Mouse (Mus musculus): Measurements from ENCODE around the gene Prcc. TPM values are rescaled to one million over a fixed set of nuclear protein-coding genes. Genes with fewer than 3 reads are reported as not detected.

Prcc gene
- polyA plus RNA-seq (2014; fragmentation: Illumina TruSeq; extraction: RNeasy Lipid Tissue Mini Kit (QIAGEN cat#74804)): 3.7 TPM

DNA sequence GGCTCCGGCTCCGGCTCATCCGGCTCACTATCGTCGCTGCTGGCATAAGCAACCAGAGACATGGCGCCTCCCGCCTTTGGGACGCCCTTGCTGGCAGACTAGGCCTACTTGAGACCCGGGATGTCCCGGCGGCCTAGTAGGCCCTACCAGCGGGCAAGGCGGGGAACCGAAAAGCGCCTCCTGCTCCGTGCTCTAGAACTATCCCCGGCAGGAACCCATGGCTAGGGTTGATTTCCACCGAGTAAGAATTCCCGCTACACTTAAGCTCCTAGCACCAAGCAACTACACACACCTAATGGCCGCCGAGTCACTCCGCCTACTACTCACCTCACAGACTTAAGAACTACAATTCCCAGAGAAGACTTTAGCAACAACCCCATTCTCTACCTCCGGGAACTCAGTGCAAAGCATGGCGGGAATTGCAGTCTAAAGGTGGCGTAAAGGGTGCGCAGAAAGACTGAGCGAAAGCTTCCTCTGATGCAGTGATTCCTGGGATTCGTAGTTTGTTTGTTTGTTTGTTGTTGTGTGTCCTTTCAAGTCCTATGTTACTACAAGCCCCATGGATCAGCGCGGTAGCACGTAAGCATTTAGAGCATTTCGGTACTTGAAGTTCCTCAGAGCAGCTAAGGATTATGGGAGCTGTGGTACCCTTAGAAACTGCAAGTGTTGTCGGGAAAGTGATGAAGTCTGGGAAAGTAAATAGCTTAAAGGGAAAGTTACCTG is at the start of gene Prcc:
Gene Prcc (minus strand): TSS at position 328 of the 723 bp plus-strand sequence.

DNA sequence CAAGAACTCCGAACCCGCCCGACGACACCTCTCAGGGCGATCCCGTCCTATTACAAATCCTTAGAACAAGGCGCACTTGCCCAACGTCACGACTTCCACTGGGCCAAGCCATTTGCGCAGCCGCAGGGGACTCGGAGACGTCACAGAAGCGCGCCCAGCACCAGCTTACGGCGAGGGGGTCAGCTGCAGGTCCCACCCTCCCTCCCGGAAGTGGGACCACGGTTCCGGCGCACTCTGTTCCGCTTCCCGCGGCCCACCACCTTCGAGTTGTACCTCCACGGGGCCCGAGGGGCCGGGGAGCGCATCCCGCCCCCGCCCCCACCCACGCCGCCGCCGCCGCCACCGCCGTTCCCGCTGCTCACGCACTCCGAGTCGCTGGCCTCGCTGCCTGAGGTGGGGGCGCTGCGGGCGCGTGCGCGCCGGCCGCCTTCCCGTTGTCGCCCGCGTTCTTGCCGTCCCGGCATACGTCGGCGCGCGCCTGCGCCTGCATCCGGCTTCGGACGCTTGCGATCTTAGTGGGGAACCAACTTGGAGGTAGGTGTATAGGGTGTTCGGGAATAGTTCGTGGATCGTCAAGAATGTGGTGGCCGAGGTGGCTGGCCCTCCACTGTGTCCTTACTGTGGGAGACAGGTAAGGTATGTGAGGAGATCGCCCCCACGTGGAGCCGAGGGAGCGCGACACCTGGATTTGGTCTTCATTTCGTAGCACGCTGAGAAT is 44.8 kb upstream of the Prcc start, which contains the start of the genes Isg20l2 and Rrnad1:
Gene Isg20l2 (plus strand): TSS at position 237 of the 718 bp plus-strand sequence.
Gene Rrnad1 (minus strand): TSS at position 640 of the 718 bp plus-strand sequence.

DNA sequence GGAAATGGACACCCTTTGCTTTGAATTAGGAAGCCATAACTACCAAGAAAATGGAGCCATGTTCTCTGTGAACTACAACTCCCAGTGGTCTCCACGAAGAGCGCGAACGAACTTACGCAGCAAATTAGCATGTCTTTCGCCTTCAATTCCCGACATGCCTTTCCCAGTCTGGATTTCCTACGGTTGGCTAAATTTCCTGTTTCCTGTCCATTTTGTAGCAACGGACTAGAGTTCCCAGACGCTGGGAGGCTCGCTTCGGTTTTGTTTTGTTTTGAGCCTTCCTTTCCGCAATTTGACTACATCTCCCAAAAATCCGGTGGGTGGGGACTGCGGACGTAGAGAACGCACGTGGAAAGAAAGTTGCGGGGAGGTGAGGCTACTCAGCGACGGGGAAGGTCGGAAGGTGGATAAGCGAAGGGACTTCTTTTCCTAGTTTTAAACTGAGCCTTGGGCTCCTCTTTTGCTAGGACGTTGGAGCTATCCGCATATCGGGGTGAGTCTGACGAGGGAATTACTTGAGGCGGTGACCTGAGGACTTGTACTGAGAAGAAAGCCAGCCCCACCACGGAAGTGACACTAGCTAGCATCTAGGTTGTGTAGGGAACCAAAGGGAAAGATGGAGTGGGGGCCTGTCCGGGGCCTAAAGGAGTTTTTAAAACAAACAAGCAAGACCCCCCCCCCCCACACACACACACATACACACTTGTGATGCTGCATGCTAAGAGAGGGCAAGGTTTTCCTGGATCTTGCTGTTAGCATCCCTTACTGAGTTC is 34.1 kb upstream of the Prcc start, which contains the start of gene Mrpl24:
Gene Mrpl24 (plus strand): TSS at position 171 of the 773 bp plus-strand sequence.

DNA sequence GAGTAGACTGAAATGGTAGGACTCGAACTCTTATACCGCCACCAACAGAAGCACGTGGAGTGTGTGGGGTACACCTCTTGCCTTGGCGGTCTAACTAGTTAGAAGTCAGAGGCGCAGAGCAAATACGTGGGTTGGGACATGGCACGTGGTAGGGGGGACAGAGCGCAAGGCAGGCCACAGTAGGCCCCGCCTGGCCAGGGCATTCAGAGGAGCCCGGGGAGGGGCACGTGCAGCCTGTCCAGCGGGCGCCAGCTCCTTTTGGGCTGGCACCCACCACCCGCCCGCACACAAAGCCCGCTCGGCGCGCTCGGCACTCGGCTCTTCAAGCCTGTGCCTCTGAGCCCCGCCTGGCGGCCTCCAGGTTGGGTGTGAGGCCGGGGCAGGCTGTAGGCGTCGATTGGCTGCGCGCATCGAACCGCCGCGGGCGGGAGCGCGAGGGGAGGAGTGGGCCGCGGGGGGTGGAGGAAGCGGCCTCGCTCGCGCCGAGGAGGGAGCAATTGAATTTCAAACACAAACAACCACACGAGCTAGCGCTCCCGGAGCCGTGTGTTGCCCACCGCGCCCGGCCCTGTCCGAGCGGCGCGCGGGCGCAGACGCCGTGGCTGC is 20.6 kb upstream of the Prcc start, which contains the start of gene Hdgf:
Gene Hdgf (plus strand): TSS at position 442 of the 606 bp plus-strand sequence.

DNA sequence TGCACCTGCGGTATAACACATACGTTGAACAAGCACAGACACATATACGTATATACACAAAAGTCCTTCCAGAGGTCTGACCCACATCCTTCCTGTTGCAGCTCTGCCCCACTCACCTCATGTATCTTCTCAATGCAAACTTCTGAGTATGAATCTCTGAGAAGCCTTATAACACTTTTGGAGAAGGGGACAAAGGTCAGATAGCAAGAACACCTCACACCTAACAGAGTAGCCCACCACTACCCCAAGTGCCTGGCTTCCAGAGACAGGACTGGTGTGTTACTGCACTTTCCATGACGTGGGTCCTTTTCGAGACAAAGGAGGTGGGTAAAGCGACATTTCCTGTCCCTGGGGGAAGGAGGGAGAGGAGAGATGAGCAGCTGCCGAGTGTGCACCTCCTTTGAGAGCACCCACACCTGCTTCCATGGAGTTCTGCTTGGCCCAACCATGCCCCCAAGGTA is 38.7 kb downstream of the Prcc start, which contains the start of gene Sh2d2a:
Gene Sh2d2a (plus strand): TSS at position 106 of the 461 bp plus-strand sequence.

DNA sequence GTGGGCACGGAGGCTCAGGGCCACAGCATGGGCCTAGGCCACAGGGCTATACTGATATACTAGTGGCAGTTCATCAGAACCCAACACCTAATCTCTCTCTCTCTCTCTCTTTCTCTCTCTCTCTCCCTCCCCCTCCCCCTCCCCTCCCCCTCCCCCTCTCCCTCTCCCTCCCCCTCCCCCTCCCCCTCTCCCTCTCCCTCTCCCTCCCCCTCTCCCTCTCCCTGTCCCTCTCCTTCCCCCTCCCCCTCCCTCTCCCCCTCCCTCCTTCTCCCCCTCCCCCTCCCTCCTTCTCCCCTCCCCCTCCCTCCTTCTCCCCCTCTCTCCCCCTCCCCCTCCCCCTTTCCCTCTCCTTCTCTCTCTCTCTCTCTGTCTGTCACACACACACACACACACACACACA is 61.2 kb downstream of the Prcc start, which contains the start of gene Pear1:
Gene Pear1 (minus strand): TSS at position 101 of the 400 bp plus-strand sequence.

Other genes with a start within 250 kb of the Prcc start
- gene Lrrc71, start 137.0 kb downstream of the Prcc start, polyA plus RNA-seq (2014; fragmentation: Illumina TruSeq; extraction: RNeasy Lipid Tissue Mini Kit (QIAGEN cat#74804)): 0.88 TPM
- not detected for gene Ntrk1, start 90.4 kb downstream of the Prcc start, polyA plus RNA-seq (2014; fragmentation: Illumina TruSeq; extraction: RNeasy Lipid Tissue Mini Kit (QIAGEN cat#74804))
- gene Insrr, start 88.7 kb downstream of the Prcc start, polyA plus RNA-seq (2014; fragmentation: Illumina TruSeq; extraction: RNeasy Lipid Tissue Mini Kit (QIAGEN cat#74804)): not detected
- gene Pear1, start 61.3 kb downstream of the Prcc start, polyA plus RNA-seq (2014; fragmentation: Illumina TruSeq; extraction: RNeasy Lipid Tissue Mini Kit (QIAGEN cat#74804)): 1.1 TPM
- gene Sh2d2a, start 38.9 kb downstream of the Prcc start, polyA plus RNA-seq (2014; fragmentation: Illumina TruSeq; extraction: RNeasy Lipid Tissue Mini Kit (QIAGEN cat#74804)): 0.14 TPM
- gene Hdgf, start 20.7 kb upstream of the Prcc start, polyA plus RNA-seq (2014; fragmentation: Illumina TruSeq; extraction: RNeasy Lipid Tissue Mini Kit (QIAGEN cat#74804)): 146 TPM
- gene Mrpl24, start 33.9 kb upstream of the Prcc start, polyA plus RNA-seq (2014; fragmentation: Illumina TruSeq; extraction: RNeasy Lipid Tissue Mini Kit (QIAGEN cat#74804)): 52.2 TPM
- gene Isg20l2, start 44.7 kb upstream of the Prcc start, polyA plus RNA-seq (2014; fragmentation: Illumina TruSeq; extraction: RNeasy Lipid Tissue Mini Kit (QIAGEN cat#74804)): 42.8 TPM
- 5.2 TPM for gene Rrnad1, start 45.1 kb upstream of the Prcc start, polyA plus RNA-seq (2014; fragmentation: Illumina TruSeq; extraction: RNeasy Lipid Tissue Mini Kit (QIAGEN cat#74804))
- 20.6 TPM for gene Crabp2, start 63.1 kb upstream of the Prcc start, polyA plus RNA-seq (2014; fragmentation: Illumina TruSeq; extraction: RNeasy Lipid Tissue Mini Kit (QIAGEN cat#74804))
- gene Nes, start 85.5 kb upstream of the Prcc start, polyA plus RNA-seq (2014; fragmentation: Illumina TruSeq; extraction: RNeasy Lipid Tissue Mini Kit (QIAGEN cat#74804)): 8.0 TPM
- gene Bcan, start 114.6 kb upstream of the Prcc start, polyA plus RNA-seq (2014; fragmentation: Illumina TruSeq; extraction: RNeasy Lipid Tissue Mini Kit (QIAGEN cat#74804)): 0.74 TPM
- gene Hapln2, start 142.0 kb upstream of the Prcc start, polyA plus RNA-seq (2014; fragmentation: Illumina TruSeq; extraction: RNeasy Lipid Tissue Mini Kit (QIAGEN cat#74804)): not detected
- 8.7 TPM for gene Gpatch4, start 157.5 kb upstream of the Prcc start, polyA plus RNA-seq (2014; fragmentation: Illumina TruSeq; extraction: RNeasy Lipid Tissue Mini Kit (QIAGEN cat#74804))
- gene Naxe, start 172.9 kb upstream of the Prcc start, polyA plus RNA-seq (2014; fragmentation: Illumina TruSeq; extraction: RNeasy Lipid Tissue Mini Kit (QIAGEN cat#74804)): 23.3 TPM
- gene Ttc24, start 192.7 kb upstream of the Prcc start, polyA plus RNA-seq (2014; fragmentation: Illumina TruSeq; extraction: RNeasy Lipid Tissue Mini Kit (QIAGEN cat#74804)): not detected
- 0.88 TPM for gene Iqgap3, start 196.4 kb upstream of the Prcc start, polyA plus RNA-seq (2014; fragmentation: Illumina TruSeq; extraction: RNeasy Lipid Tissue Mini Kit (QIAGEN cat#74804))